Mouse (Mus musculus) megakaryocyte, embryonic 14.5 days (primary cell): ENCODE measurements around the gene Psme1. TPM values are rescaled to one million over a fixed set of nuclear protein-coding genes. Genes with fewer than 3 reads are reported as not detected.

Source experiments
- H3K27me3 ChIP-seq: replicated peaks from 2 replicates; pipeline ENCODE3; 2012; ENCODE audit warnings: inconsistent platforms
- H3K36me3 ChIP-seq: replicated peaks from 2 replicates; pipeline ENCODE3; 2012; ENCODE audit warnings: low read length, inconsistent platforms, mixed read lengths
- H3K4me1 ChIP-seq: 2 replicates; pipeline ENCODE4 v1.6.1; 2012; ENCODE audit warnings: inconsistent platforms
- H3K4me3 ChIP-seq: replicated peaks from 2 replicates; pipeline ENCODE3; 2012; ENCODE audit warnings: moderate library complexity, mild to moderate bottlenecking, inconsistent platforms
- H3K9me3 ChIP-seq: 2 replicates; pipeline ENCODE4 v1.6.1; 2012; ENCODE audit warnings: inconsistent platforms
- FLI1 ChIP-seq: IDR thresholded peaks from 2 replicates; pipeline ENCODE4 v1.6.1; 2012; ENCODE audit warnings: low read length, inconsistent platforms, mixed read lengths
- GATA1 ChIP-seq: IDR thresholded peaks from 3 replicates; pipeline ENCODE4 v1.6.1; 2012; ENCODE audit warnings: mixed read lengths, low read length, inconsistent platforms, borderline replicate concordance
- polyA plus RNA-seq: library from polyadenylated mRNA; stranded (reverse); fragments of >175 nt; gene quantifications from 2 replicates; pipeline ENCODE4 v1.2.3, GENCODE M21; 2012; ENCODE audit warnings: low replicate concordance; ENCODE audit not compliant: insufficient read depth

Gene Psme1
- polyA plus RNA-seq, 1 experiment, result 162 TPM

GRCm38 (mm10) chr14:55554635-55555034 is 23.3 kb upstream of the Psme1 start:
- TF ChIP-seq FLI1 (no peak), GATA1 (no peak)
- peaks cover 40% of the 10 kb centered on the region for H3K4me1 ChIP-seq

GRCm38 (mm10) chr14:55555788-55556187 is 22.1 kb upstream of the Psme1 start:
- Histone ChIP-seq H3K27me3 (no peaks in the 10 kb centered on the region), H3K36me3 (peaks cover under 1% of the 10 kb centered on the region), H3K9me3 (no peaks in the 10 kb centered on the region), H3K4me1 (peaks cover 40% of the 10 kb centered on the region), H3K4me3 (no peak overlapping the region)
- TF ChIP-seq FLI1 (no peak), GATA1 (no peak)

More at GRCm38 (mm10) chr14:55554635-55555034, 23.3 kb upstream of the Psme1 start:
- Histone ChIP-seq H3K27me3 (no peaks in the 10 kb centered on the region), H3K9me3 (no peaks in the 10 kb centered on the region), H3K4me3 (no peak overlapping the region), H3K36me3 (peaks cover 11% of the 10 kb centered on the region)

DNA sequence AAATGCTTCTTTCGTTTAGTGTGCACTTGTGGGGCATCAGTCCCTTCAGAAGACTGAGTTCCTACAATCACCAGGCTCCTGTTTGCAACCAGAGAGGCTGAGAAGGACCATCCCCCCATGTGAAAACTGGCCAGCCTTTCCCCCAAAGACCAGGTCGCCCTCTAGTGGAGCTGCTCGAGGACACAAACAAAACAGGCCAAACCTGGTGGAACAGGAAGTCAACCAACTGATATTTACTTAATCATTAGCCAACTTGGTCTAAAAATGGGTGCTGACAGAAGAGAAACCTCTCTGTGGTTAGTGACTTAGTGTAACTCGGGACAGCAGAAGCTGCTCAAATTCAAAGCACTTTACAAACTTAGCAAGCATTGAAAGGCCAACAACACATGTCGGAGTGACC is 20.9 kb upstream of the Psme1 start:
- peak overlapping the region; percentile 77 for H3K4me3 ChIP-seq
- no peaks in the 10 kb centered on the region for H3K9me3 ChIP-seq
- peaks cover 52% of the 10 kb centered on the region for H3K4me1 ChIP-seq

GRCm38 (mm10) chr14:55557587-55557986 is 20.3 kb upstream of the Psme1 start:
- Histone ChIP-seq H3K27me3 (no peaks in the 10 kb centered on the region), H3K36me3 (peaks cover 13% of the 10 kb centered on the region), H3K4me3 (peak overlapping the region; percentile 28), H3K9me3 (no peaks in the 10 kb centered on the region), H3K4me1 (peaks cover 55% of the 10 kb centered on the region)
- TF ChIP-seq FLI1 (no peak), GATA1 (no peak)

More for the DNA sequence above, 20.9 kb upstream of the Psme1 start:
- TF ChIP-seq GATA1 (no peak), FLI1 (no peak)
- Histone ChIP-seq H3K27me3 (no peaks in the 10 kb centered on the region), H3K36me3 (peaks cover 9% of the 10 kb centered on the region)

- Histone ChIP-seq H3K27me3 (no peaks in the 10 kb centered on the region), H3K36me3 (peaks cover 26% of the 10 kb centered on the region), H3K4me3 (peak overlapping the region; percentile 97), H3K9me3 (no peaks in the 10 kb centered on the region), H3K4me1 (peaks cover 50% of the 10 kb centered on the region)
- TF ChIP-seq GATA1, result no peak
- no peak for TF ChIP-seq FLI1
Measured at GRCm38 (mm10) chr14:55558740-55559448, 19.0 kb upstream of the Psme1 start.

DNA sequence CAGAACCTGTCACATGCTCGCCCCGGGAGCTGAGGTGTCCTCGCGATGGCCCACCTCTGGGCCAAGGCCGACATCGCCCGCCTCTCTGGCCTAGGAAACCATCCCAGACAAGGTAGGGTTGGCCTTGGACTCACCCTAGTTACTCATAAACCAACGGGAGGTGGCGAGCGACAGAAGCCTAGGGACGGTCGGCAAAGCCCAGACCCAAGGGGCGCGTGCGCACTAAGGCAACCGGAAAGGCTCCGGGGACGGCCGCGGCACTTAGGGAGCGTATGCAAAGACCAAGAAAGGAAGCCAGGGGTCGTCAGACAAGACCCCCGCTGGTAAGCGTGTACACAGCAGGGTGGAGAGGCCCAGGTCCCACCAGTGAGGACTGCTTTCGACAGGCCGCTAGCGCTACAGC is 18.1 kb upstream of the Psme1 start, which contains the start of gene Dcaf11:
TSS of gene Dcaf11 (plus strand) at position 208 of the 403 bp plus-strand sequence.
- Histone ChIP-seq H3K36me3 (peaks cover 35% of the 10 kb centered on the region), H3K4me1 (peaks cover 45% of the 10 kb centered on the region), H3K9me3 (no peaks in the 10 kb centered on the region), H3K27me3 (no peaks in the 10 kb centered on the region), H3K4me3 (peak within 1 kb of the TSS; percentile 97)
- peak; percentile 30; the same call in 1 of the 2 replicates for TF ChIP-seq FLI1
- TF ChIP-seq GATA1, result no peak

- Histone ChIP-seq H3K27me3 (no peaks in the 10 kb centered on the region), H3K36me3 (peaks cover 42% of the 10 kb centered on the region), H3K4me1 (peaks cover 43% of the 10 kb centered on the region), H3K4me3 (peak within 1 kb of the TSS; percentile 97), H3K9me3 (no peaks in the 10 kb centered on the region)
- TF ChIP-seq GATA1 (no peak), FLI1 (no peak)
Measured at GRCm38 (mm10) chr14:55560202-55561073, 17.5 kb upstream of the Psme1 start, which contains the start of gene A730061H03Rik. Gene A730061H03Rik, minus strand, starts transcription at chr14:55560406.

- H3K4me1 ChIP-seq, result peaks cover 33% of the 10 kb centered on the region
- no peak for TF ChIP-seq FLI1
- TF ChIP-seq GATA1, result no peak
- no peaks in the 10 kb centered on the region for H3K27me3 ChIP-seq
- H3K9me3 ChIP-seq, result no peaks in the 10 kb centered on the region
- peak overlapping the region; percentile 21 for H3K4me3 ChIP-seq
- peaks cover 56% of the 10 kb centered on the region for H3K36me3 ChIP-seq
Measured at GRCm38 (mm10) chr14:55561860-55562259, 16.1 kb upstream of the Psme1 start.

DNA sequence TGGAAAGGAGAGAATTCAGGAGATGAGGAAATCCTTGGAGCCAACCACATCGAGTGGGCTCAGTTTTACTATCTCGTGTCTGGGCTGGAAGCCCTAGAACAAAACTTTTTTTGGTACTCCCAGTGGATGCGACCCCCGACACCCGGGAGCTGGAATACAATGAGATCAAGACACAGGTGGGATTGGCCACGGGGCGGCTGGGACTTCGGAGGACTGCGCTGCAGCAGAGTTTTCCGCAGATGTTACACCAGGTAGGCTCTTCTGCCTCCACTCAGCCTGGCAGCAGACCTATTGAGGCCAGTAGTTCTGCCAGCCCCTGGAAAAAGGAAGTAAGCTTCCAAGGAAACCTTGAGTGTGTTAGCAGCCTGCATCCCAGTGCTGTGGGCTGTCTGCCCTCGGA is 14.7 kb upstream of the Psme1 start:
- Histone ChIP-seq H3K36me3 (peaks cover 70% of the 10 kb centered on the region), H3K9me3 (no peaks in the 10 kb centered on the region), H3K4me1 (peaks cover 19% of the 10 kb centered on the region), H3K4me3 (no peak overlapping the region), H3K27me3 (no peaks in the 10 kb centered on the region)
- no peak for TF ChIP-seq GATA1
- no peak for TF ChIP-seq FLI1

GRCm38 (mm10) chr14:55565748-55566147 is 12.2 kb upstream of the Psme1 start:
- Histone ChIP-seq H3K4me1 (peaks cover 22% of the 10 kb centered on the region), H3K4me3 (no peak overlapping the region), H3K36me3 (peaks cover 91% of the 10 kb centered on the region), H3K27me3 (no peaks in the 10 kb centered on the region), H3K9me3 (no peaks in the 10 kb centered on the region)
- TF ChIP-seq FLI1 (no peak), GATA1 (no peak)
